Mouse (Mus musculus) intestine, postnatal 0 days (tissue): ENCODE data around the gene Msx2. TPM values are rescaled to one million over a fixed set of nuclear protein-coding genes. Genes with fewer than 3 reads are reported as not detected.
A peak's percentile ranks its signal among the peaks of the same experiment; 100 is the strongest.

Experiments used
- ATAC-seq: fragments of 200-750 bp; cut with Nextera tagmentation; 2 replicates; pipeline ENCODE4 v1.8.0; 2017; ENCODE audit warnings: mild to moderate bottlenecking, moderate TSS enrichment, moderate library complexity
- H3K27ac ChIP-seq: fragments of 300-500 bp; sonication (generic); 2 replicates; pipeline ENCODE4 v1.5.1; 2014; ENCODE audit warnings: mild to moderate bottlenecking, low read depth, low read length, moderate library complexity
- H3K27me3 ChIP-seq: fragments of 300-500 bp; sonication (generic); replicated peaks from 2 replicates; pipeline ENCODE4 v1.6.1; 2014; ENCODE audit warnings: low read length, mixed read lengths; ENCODE audit not compliant: control insufficient read depth, insufficient read depth
- H3K36me3 ChIP-seq: fragments of 300-500 bp; sonication (generic); 2 replicates; pipeline ENCODE4 v1.6.1; 2014; ENCODE audit warnings: mild to moderate bottlenecking, moderate library complexity; ENCODE audit not compliant: control insufficient read depth, insufficient read depth
- H3K4me1 ChIP-seq: fragments of 300-500 bp; sonication (generic); replicated peaks from 2 replicates; pipeline ENCODE4 v1.6.1; 2014; ENCODE audit warnings: antibody characterized with exemption, low read length, mixed read lengths; ENCODE audit not compliant: control insufficient read depth, insufficient read depth
- H3K4me2 ChIP-seq: fragments of 300-500 bp; sonication (generic); replicated peaks from 2 replicates; pipeline ENCODE4 v1.6.1; 2014; ENCODE audit warnings: low read depth, mild to moderate bottlenecking, moderate library complexity
- H3K4me3 ChIP-seq: fragments of 300-500 bp; sonication (generic); 2 replicates; pipeline ENCODE4 v1.5.1; 2014; ENCODE audit warnings: low read depth, low read length
- H3K9ac ChIP-seq: fragments of 300-500 bp; sonication (generic); 2 replicates; pipeline ENCODE4 v1.6.1; 2014; ENCODE audit warnings: mild to moderate bottlenecking, low read depth, low read length
- H3K9me3 ChIP-seq: fragments of 300-500 bp; sonication (generic); 2 replicates; pipeline ENCODE4 v1.6.1; 2016; ENCODE audit warnings: mixed run types; ENCODE audit not compliant: control insufficient read depth
- CTCF ChIP-seq: sonication (generic); IDR thresholded peaks from 2 replicates; pipeline ENCODE4 v1.5.1; 2016; ENCODE audit warnings: low read depth, mild to moderate bottlenecking, control low read depth, antibody characterized with exemption, moderate library complexity
- WGBS: fragments of 180-500 bp; shearing (Covaris S2); extraction: QIAGEN DNeasy Blood & Tissue Kit; methylation state at CpG from one replicate; pipeline ENCODE4 v1.1.7; 2014; 5-methylcytosine and 5-hydroxymethylcytosine counted together
- polyA plus RNA-seq: library from polyadenylated mRNA; unstranded; fragments of >200 nt; fragmentation: Nextera tagmentation; extraction: Ambion mirVana; gene quantifications from 2 replicates; pipeline ENCODE4 v1.2.1, GENCODE M21; 2015

Msx2 gene
- polyA plus RNA-seq, 1 experiment from 2014 or later: not detected

DNA sequence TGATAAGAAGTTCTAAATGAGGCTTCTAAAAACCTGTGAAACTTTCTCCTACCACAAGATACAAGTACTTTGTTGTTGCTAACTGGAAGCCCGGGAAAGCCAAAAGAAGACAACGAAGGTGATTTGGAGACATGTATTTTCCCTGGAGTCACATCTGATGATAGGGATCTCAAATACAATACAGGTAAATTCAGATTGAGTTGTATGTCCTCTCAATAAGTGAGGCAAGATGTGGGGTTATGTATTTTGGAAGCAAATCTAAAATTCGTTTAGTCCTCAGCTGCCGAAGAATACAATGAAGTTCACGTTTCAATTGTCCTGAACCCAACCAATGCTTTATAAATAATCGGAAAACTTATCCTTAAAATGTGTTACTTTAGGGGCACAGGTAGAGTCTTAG lies 1.6 kb upstream of the Msx2 start:
- H3K27ac ChIP-seq: no peak overlapping the region
- no peak overlapping the region for H3K4me2 ChIP-seq
- H3K4me1 ChIP-seq: no peaks in the 10 kb centered on the region
- no peaks in the 10 kb centered on the region for H3K36me3 ChIP-seq
- H3K27me3 ChIP-seq: peaks cover 83% of the 10 kb centered on the region
- no peaks in the 10 kb centered on the region for H3K9me3 ChIP-seq
- no peak for TF ChIP-seq CTCF
- H3K9ac ChIP-seq: no peak overlapping the region
- WGBS: 29% methylated on average over 6 of the region's 6 CpGs
- H3K4me3 ChIP-seq: no peak overlapping the region
- ATAC-seq: no peak

DNA sequence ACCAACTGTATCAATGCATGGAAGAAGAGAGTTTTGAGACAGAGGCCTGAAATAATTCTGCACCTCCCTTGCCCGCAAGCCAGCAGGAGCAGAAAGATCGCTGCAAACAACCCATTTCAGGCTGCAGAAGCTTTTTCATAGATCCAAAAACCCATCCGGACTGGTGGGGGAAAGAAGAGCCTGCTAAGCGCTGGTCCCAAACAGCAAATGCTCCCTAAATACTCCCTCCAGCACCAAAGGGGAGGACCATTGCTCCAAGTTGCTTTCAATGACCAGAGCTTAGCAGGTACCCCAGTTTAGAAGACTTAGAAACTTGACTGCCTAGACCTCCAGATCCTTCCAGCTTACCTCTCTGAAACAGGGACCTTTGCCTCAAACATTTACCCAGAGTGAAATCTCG lies 1.1 kb upstream of the Msx2 start:
- Histone ChIP-seq H3K36me3 (no peaks in the 10 kb centered on the region), H3K4me3 (no peak overlapping the region), H3K27ac (no peak overlapping the region), H3K27me3 (peaks cover 83% of the 10 kb centered on the region), H3K4me2 (no peak overlapping the region), H3K4me1 (no peaks in the 10 kb centered on the region), H3K9ac (no peak overlapping the region), H3K9me3 (no peaks in the 10 kb centered on the region)
- no peak for ATAC-seq
- WGBS: 23% methylated on average over 5 of the region's 5 CpGs
- no peak for TF ChIP-seq CTCF

DNA sequence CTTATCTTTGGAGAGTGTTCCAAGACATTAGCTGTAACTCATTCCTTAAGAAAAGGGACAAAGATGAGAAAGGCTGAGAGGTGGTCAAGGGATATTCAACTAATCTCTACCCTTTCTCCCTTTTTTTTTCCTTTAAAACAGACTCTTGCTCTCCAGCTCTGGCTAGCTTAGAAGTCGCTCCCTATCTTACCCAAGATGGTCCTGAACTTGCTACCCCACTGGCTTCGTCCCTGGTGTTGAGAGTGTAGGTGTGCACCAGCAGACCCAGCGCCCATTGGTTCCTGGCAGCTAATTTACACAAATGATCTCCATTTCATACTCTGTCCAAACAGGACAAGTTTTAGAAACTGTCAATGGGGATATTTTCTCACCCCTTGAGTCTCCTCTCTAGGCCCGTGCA lies 417 bp upstream of the Msx2 start:
- H3K27me3 ChIP-seq: peaks cover 88% of the 10 kb centered on the region
- no peaks in the 10 kb centered on the region for H3K4me1 ChIP-seq
- no peak for TF ChIP-seq CTCF
- ATAC-seq: no peak
- no peak overlapping the region for H3K4me2 ChIP-seq
- H3K36me3 ChIP-seq: no peaks in the 10 kb centered on the region
- no peak overlapping the region for H3K4me3 ChIP-seq
- WGBS: 33% methylated on average over 4 of the region's 4 CpGs
- no peak overlapping the region for H3K9ac ChIP-seq
- no peaks in the 10 kb centered on the region for H3K9me3 ChIP-seq
- H3K27ac ChIP-seq: no peak overlapping the region

DNA sequence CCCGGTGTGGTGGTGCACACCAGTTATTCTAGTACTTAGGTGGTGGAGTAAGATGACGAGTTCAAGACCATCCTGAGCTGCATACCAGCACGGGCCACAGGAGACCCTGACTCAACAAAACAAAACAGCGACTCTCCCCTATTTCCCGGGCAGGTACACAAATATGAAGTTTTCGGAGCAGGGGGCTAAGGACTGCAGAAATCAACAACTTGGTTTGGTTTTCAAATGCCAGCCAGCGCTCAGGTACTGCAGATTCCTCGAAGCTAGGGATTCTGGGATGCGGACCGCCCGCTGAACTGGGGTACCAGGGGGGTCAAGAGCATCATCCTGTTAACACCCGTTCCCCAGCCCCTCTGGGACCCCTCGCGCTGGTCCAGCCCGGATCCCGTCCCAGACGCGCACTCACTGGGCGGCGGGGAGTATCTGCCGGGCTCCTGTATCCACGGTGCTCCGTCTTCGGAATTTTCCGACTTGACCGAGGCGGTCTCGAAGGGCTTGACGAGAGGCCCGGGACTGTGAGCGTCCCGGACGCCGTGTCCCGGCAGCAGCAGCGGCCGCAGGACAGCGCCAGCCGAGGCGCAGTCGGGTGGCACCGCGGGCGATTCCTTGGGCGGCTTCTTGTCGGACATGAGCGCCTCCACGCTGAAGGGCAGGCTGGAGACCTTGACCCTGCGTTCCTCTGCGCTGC lies 804 bp downstream of the Msx2 start:
- H3K9ac ChIP-seq: no peak overlapping the region
- H3K4me2 ChIP-seq: peak overlapping the region; percentile 69
- no peak for TF ChIP-seq CTCF
- peaks cover 90% of the 10 kb centered on the region for H3K27me3 ChIP-seq
- no peaks in the 10 kb centered on the region for H3K36me3 ChIP-seq
- no peak overlapping the region for H3K27ac ChIP-seq
- H3K4me3 ChIP-seq: peak overlapping the region; percentile 46
- no peaks in the 10 kb centered on the region for H3K9me3 ChIP-seq
- ATAC-seq: no peak
- 3% methylated on average over 50 of the region's 50 CpGs for WGBS
- H3K4me1 ChIP-seq: no peaks in the 10 kb centered on the region

DNA sequence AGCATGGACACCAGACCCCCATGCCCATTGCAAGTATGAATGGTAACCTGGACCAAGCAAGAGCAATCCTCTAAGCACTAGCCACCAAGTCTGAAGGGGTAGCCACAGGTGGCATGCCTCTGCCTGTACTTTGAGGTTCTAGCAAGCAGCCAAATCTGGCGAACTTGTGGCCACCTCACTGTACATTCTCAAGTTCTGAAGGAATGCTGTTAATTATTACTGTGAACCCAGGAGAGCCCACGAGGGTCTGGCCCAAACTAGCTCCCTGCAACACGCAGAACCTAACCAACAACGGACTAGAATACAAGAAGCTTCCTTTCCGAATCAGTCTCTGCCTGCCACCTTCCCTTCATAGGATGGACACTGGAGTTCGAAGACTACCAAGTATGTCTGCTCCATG lies 1.5 kb downstream of the Msx2 start:
- no peak overlapping the region for H3K9ac ChIP-seq
- no peaks in the 10 kb centered on the region for H3K4me1 ChIP-seq
- no peak overlapping the region for H3K27ac ChIP-seq
- WGBS: 35% methylated on average over 6 of the region's 6 CpGs
- H3K36me3 ChIP-seq: no peaks in the 10 kb centered on the region
- no peak for ATAC-seq
- H3K27me3 ChIP-seq: peaks cover 89% of the 10 kb centered on the region
- no peak overlapping the region; the same call in 1 of the 2 replicates for H3K4me3 ChIP-seq
- no peak for TF ChIP-seq CTCF
- no peaks in the 10 kb centered on the region for H3K9me3 ChIP-seq
- H3K4me2 ChIP-seq: no peak overlapping the region

DNA sequence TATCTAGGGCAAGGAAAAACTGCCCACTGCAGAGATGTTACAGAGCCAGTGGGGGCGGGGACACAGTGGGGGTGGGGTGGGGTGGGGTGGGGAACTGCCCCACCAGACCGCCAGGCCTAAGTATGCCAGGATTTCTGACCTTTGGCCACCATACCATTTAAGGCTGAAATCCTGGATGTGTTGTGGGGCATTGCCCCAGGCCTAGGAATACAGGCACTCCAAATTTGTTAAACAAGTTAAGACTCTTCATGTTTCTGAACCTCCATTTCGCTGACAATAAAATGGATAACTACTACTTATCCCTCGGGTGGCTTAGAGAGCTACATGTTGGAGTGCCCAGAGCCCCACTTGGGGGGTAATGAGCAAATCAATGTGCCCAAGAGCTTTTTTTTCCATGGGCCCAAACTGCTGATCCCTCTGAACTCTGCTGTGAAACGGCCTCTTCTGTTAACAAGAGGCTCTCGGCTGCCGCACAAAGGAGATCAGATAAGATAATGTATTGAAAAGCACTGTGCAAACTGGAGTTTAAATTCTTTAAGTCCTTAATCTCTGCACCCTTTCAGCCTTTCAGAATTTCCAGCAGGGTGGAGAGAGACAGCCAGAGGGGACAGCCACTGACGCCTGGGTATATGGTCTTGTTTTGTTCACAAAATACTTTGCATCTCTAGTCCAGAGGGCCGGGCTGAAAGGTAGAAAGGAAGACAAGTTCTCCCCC lies 2.3 kb downstream of the Msx2 start:
- no peak overlapping the region for H3K4me2 ChIP-seq
- no peak for TF ChIP-seq CTCF
- H3K4me1 ChIP-seq: no peaks in the 10 kb centered on the region
- H3K4me3 ChIP-seq: no peak overlapping the region
- H3K27me3 ChIP-seq: peaks cover 89% of the 10 kb centered on the region
- no peaks in the 10 kb centered on the region for H3K36me3 ChIP-seq
- no peak for ATAC-seq
- H3K9ac ChIP-seq: no peak overlapping the region
- no peak overlapping the region for H3K27ac ChIP-seq
- 18% methylated on average over 9 of the region's 9 CpGs for WGBS
- no peaks in the 10 kb centered on the region for H3K9me3 ChIP-seq
